Mouse (Mus musculus) retina, embryonic 14.5 days (tissue): ENCODE measurements around the gene Phkg1.
A peak's percentile ranks its signal among the peaks of the same experiment; 100 is the strongest.
"Not testable (repeated sequence)": the region's sequence is repeated elsewhere in the genome, so short reads cannot be mapped to it uniquely, and the experiment has no call there.

Source experiments
- DNase-seq: peaks from one replicate; pipeline ENCODE4 v3.0.0-alpha.2; 2015; ENCODE audit warnings: low spot score

The Phkg1 gene

DNA sequence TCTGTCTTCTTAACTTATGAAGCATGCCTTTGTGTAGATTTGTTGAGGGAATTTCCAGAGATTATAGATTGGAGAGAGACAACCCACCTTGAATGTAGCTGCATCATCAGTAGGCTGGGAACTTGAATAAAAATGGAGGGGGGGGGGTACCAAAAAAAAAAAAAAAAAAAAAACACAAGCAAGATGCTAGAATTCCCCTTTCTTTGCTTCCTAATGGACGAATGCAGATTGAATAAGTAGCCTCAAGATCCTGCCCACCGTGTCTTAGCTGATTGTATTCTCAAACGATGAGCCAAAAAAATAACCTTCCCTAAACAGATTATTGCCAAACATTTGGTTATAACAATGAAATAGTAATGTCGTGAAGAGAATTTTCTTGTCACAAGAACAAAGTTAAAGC is 9.4 kb upstream of the Phkg1 start:
- DNase-seq = no peak

DNA sequence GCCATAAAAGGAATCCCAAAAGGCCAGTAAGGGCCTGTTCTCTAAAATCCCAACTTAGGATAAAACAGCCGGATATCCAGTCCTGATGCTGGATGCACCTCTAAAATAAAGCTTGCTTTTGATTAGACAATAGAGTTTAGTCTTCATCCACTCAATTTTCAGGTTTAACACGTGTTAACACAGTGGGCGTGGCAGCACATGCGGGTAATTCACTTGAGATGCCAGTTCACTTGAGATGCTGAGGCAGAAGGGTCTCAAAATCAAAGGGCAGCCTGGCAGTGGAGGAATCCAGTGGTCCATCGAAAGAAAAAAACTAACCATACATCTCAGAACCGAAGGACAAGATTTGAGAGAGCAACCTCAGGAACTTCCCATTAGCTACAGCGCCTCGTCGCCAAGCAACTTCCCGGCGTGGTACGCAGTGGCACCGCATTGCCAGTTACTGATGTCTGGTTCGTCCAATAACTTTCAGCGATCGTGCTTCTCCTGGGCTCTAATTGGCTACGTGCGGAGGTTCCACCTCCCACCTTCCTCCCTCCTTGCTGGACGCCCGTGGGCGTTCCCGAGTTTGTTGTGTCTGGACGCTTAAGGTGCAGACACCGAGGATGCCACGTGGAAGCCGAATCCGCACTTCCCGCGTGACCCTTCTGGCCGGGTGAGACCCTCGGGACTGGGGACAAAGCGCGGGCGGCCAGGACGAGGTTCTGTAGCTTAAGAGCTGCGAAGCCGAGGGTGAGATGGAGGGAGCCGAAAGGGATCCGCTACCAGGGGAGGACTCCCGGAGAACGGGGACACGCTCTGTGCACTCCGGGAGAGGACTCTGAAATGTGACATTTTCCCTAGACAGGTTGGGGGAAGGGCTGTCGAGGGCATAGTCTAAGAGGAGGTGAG is 2.9 kb downstream of the Phkg1 start, which contains the start of gene Zbed5:
Gene Zbed5, plus strand, starts transcription at position 526 of the 891 bp plus-strand sequence.
- DNase-seq = peak; percentile 97

DNA sequence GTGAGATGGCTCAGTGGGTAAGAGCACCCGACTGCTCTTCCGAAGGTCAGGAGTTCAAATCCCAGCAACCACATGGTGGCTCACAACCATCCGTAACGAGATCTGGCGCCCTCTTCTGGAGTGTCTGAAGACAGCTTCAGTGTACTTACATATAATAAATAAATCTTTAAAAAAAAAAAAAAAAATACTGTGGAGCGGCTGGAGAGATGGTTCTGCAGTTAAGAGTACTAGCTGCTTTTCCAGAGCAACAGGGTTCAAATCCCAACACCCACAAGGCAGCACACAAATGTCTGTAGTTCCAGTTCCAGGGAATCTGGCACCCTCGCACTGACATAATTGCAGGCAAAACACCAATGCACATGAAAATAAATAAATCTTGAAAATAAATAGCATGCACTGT is 8.0 kb downstream of the Phkg1 start:
- not testable (repeated sequence) for DNase-seq

DNA sequence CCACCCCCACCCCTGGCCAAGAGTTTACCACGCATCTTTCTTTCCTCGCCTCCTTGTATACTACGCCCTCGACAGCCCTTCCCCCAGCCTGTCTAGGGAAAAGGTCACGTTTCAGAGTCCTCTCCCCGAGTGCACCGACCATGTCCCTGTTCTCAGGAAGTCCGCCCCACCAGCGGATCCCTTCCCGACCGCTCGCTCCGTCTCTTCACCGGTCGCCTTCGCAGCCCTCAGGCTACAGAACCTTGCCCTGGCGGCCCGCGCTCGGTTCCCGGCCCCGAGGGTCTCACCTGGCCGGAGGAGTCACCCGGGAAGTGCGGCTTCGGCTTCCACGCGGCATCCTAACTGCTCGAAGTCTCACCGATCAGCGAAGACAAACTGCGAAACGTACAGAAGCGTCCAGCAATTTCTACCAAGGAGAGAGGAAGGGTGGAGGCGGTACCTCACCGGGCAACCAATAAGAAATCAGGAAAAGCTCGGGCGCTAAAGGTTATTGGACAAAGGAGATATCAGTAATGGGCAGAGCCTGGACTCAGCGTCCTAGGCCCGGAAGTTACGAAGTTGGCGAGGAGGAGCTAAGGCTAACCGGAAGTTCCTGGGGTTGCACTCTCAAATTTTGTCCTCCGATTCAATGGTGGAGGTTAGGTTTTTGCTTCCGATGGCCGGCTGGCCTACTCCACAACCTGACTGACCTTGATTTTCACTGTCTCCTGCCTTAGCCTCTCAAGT is 11.3 kb downstream of the Phkg1 start, which contains the start of gene Chchd2:
Gene Chchd2, minus strand, starts transcription at position 560 of the 726 bp plus-strand sequence.
- peak; percentile 98 for DNase-seq

DNA sequence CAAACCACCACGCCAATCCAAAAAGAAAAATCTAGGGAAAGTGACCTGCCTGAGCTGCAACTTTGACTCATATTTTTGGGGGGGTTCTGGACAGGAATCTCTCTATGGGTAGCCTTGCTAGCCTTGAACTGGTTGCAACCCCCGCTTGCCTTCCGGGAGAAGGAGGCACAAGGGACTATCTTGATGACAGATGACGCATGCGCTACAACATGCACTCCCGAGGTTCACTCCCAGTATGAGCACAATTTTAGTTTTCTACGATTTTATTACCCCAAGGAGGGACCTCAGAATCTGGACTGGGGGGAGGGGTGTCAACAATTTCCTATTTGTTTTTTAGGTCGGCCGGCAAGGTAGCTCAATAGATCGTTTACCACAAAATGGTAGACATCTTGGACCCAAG is 12.1 kb downstream of the Phkg1 start:
- no peak for DNase-seq

DNA sequence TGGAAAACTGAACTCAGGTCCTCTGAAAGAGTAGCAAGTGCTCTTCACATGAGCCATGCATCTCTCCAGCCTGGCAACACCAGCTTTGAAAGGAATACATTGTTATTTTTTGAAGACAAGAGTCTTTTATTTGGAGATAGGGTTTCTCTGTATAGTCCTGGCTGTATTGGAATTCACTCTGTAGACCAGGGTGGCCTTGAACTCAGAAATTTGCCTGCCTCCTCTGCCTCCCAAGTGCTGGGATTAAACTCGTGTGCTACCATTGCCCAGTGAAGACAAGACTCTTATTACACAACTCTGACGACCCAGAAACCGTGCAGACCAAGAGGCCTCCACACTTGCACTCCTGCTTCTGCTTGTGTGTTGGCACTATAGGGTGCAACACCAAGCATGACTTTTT is 18.5 kb downstream of the Phkg1 start:
- no peak for DNase-seq

DNA sequence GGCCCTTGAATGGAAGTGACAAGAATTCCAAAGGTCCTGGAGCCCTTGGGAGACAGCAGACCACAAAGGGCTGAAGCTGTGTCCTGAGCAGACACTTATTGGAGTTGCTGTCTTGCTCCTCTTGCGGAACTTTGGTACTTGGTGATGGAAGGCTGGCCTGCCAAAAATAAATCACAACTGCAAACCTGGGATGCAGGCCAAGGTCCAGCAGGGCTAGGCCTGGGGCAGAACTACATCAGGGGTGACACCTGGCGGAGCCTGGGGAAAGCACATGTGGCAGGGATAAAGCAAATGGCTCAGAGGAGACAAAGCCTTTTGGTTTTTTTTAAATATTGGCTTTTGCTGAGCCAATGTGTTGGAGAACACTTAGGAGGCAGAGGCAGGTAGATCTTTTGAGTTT is 19.4 kb downstream of the Phkg1 start:
- DNase-seq = peak; percentile 44

DNA sequence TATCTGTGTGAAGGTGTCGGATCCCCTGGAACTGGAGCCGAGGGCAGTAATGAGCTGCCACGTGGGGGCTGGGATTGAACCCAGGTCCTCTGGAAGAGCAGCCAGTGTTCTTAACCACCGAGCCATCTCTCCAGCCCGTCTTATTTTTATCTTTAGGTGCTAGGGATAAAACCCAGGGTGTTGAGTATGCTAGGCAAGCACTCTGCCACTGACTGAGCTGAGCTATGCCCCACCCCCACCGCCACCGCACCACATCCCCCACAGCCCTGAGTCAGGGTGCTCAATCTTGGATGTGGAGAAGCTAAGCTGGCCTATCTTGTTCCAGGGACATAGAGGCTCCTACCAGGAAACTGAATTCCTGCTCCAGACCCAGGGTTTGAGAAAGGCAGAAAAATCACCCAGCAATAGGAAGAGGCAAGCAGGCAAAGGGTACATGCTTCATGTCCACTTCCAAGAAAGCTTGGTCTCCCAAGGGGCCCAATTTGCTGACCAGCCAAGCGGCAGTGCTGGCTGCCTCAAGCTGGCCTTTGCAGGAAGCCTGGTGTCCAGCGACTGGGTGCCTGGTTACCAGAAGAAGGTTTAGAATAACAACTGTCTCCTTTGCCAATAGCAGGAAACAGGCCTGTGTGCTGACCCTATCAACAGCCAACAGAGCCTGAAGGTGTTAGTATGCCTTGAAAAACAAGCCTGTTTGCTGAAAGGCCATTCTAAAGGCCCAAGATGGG is 20.5 kb downstream of the Phkg1 start:
- DNase-seq = no peak

DNA sequence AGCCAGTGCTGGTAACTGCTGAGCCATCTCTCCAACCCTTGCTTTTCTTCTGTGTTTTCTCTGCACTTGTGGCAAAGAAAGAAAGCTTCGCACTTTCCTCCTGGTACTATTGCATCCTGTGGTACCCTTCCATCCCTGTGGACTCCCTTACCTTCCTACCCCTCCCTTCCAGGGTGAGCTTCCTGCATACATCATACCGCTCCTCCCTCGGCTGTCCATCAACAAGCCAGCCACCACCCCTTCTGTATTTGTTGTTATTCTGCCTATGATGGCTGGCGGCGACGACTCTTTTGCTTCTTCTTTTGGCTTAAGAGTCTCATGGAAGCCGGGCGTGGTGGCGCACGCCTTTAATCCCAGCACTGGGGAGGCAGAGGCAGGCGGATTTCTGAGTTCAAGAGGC is 23.3 kb downstream of the Phkg1 start:
- DNase-seq = no peak

DNA sequence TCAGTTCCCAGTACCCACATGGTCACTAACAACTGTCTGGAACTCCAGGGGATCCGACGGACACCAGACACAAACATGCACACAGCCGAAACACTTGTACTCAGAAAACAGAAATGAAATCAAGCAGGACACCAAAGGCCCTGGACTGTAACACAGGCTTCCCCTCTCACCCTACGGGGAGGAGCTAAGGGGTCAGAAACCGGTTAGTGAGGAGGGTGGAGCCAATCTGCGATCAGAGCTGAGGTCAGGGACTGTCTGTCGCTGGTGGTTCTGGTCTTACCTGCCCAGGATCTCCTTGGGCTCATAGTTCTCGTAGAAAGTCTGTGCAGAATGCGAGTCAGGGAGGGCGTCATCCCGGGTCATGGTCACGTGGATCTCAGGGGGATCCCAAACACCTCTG is 24.4 kb downstream of the Phkg1 start:
- no peak for DNase-seq

DNA sequence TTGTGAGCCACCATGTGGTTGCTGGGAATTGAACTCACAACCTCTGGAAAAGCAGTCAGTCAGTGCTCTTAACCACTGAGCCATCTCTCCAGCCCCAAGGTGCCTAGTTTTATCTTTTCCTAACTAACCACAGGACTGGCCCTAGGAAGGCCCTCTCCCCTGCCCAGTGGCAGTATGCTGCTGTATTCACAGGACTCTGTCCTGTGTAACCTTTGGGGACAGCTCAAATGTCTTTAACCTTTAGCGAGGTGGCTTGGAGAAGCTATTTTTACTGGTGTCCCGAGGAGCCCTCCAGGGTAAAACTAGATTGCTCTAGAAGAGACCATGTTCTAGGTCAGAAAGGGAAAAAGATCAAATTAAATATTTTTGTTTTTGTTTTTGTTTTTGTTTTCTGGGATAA is 27.1 kb downstream of the Phkg1 start:
- DNase-seq = no peak

DNA sequence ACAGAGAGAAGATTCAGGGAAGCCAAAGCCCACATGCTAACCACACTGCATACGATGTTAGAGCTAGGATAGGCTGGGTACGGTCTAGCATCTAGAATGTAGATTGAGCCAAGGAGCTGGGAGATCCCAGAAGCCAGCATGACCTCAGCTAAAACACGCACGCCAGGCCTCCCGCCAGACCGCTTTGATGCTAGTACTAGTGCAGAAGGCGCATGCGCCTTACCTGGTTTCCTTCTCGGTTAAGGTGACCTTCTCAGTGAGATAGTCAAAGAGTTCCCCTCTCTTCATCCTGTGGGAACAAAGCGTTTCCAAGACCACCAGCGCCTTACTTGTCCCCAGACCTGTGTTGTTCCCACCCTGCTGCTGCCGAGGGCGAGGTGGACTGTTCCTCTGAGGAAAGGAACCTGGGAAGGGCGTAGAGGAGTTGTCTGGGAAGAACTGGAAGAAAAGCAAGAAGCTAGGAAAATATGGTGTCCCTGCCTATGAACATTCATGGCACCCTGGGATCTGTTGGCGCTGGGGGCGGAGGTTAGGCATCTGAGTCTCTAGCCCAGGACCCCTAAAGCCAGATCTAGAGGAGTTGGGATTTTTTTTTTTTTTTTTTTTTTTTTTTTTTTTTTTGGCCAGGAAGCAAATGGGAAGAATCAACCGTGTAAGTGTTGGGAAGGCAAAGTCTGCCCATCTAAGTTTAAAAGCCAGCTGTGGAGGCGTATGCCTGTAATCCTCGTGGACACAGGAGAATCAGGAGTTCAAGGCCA is 28.9 kb downstream of the Phkg1 start:
- DNase-seq = no peak

DNA sequence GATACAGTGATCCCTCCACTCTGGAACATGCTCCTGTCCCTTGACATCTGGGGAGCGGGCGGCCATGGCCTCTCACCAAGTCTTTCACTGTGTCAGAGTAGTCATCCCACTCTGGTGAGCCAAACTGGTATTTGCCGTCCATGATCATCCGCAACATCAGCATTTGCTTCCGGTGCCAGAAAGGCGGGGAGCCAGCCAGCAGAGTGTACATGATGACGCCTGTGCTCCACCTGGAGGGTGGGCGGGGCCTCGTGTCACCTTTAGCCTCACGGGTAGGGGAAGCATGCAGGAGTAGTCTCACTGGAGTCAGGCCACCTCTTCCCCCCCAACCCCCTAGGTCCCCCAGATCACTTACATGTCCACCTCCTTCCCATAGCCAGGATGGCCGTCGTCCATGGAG is 32.5 kb downstream of the Phkg1 start:
- no peak for DNase-seq

DNA sequence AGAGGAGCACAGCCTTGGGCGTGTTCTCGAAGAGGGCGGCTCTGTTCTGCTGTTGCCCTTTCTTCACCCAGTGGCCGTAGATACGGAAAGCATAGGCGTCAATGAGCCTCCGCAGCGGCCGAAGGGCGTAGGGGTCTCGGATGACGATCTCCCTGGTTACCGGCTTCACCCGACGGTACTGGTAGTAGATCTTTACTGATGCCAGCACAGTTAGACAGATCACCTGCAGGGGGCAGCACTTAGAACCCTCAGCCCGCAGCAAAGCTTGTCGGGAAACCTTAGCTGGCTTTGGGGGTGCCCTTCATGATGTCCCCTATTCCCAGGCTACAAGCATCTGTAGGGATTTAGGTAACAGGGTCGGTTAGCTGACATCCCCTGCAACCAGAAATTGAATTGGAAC is 33.9 kb downstream of the Phkg1 start:
- peak; percentile 64 for DNase-seq

DNA sequence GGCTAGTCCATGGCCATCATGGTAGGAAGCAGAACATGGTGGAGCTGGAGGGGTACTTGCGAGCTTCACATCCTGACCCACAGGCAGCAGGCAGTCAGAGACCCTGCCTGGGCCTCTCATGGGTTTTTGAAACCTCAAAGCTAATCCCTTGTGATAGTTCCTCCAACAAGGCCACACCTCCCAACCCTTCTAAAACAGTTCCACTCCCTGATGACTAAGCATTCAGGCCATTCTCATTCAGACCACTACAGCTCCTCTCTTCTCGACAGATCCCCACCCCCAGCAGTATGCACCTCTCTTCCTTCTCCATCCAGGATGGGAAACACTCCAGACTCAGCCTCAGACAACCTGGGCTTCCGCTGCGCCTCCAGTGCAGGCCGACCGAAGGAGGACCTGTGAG is 36.0 kb downstream of the Phkg1 start:
- DNase-seq = no peak

DNA sequence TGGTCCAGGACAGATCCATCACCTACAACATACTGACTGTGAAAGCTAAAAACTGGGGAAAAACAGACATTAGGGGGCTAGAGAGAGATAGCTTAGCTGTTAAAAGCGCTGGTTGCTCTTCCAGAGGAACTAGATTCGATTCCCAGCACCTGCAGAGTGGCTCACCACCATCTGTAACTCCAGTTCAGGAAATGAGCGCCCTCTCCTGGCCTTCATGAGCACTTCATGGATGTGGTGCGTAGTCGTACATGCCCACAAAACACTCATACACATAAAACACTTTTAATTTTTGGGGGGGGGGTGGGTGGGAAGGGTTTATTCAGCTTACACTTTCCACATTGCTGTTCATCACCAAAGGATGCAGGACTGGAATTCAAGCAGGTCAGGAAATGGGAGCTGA is 41.9 kb downstream of the Phkg1 start:
- no peak for DNase-seq

DNA sequence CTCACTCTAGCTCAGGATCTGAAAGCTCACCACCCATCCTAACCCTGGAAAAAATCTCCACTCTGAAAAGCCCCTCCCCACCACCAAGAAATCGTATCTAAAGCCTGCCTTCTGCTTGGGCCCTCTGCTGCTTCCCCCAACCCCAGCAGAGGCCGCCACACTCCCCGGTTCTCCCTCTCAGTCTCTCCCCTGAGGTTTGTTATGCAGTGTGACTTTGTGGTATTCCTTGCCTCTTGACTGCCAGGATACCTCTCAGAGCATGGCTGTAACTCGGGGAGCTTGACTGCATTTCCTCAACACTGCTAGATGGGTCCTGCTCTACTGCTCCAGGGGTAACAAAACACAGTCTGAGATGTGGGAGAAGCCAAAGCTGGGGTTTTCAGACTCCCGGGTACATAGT is 43.2 kb downstream of the Phkg1 start:
- no peak for DNase-seq

DNA sequence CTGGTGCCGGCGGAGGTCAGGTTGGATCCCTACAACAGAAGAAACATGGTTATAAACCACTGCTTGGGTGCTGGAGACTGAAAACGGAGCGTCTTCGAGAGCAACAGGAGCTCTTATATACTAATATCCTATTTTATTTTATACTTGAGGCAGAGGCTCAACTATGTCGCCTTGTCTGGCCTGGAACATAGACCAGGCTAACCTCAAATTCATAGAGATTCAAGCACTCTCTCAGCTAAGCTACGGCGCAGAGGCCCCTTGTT is 50.9 kb downstream of the Phkg1 start:
- no peak for DNase-seq

DNA sequence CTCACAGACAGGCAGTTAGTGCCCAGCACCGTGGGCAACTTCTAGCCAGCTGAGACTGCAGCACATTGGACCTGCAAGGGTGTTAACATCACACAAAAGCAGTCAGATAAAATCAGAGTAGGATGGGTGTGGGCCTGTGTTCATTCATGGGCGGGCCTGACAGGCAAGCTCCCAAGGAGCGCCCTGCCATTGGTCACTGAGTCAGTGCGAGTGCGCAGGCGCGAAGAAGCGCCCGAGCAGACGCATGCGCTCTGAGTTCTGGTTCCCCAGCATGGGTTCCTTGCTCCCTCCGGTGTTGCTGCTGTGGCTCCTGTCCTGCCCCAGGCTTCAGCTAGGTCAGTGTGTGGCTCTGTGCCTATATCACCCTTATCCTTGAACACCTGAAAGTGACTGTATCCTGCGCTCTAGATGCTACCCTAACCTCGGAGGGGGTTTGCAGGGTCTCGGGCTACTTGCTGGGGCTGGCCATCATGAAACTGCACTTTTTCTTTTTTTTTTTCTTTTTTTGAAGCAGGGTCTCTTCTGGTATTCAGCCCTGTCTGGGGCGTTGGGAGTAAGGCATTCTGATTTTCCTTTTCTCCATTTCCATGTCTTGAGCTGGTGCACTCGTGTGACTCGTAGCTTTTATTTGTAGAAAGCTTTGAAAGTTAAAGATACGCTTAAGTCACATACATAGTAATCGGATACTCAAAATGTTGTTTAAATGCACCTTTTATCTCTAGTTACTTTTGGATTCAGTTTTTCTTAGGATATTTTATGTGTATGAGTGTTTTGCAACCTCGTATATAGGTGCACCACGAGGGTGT is 51.4 kb downstream of the Phkg1 start, which contains the start of gene Sumf2:
Gene Sumf2, plus strand, starts transcription at position 235 of the 806 bp plus-strand sequence.
- peak; percentile 99 for DNase-seq

DNA sequence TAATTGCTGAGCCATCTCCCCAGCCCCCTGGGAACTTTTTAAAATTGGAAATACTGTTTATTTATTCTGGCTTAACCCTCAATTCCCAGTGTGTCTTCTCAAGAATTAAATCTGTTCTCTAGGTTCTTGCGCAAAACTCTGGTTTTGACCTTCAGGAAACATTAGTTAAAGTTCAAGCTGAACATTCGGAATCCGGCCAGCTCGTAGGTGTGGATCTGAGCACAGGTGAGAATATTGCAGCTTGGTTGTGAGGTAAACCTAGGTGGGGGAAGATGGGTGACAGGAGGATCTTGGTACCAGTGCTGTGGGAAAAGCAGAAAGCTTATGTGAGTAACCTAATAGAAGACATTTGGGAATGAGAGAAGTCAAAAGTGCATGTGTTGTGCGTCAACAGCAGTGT is 53.5 kb downstream of the Phkg1 start:
- no peak for DNase-seq
